Mouse (Mus musculus) limb, embryonic 15.5 days (tissue): ENCODE results near the gene Carf. TPM values are rescaled to one million over a fixed set of nuclear protein-coding genes. Genes with fewer than 3 reads are reported as not detected.
"Not testable (repeated sequence)": the region's sequence is repeated elsewhere in the genome, so short reads cannot be mapped to it uniquely, and the experiment has no call there.

ENCODE experiments used
- ATAC-seq: fragments of 200-750 bp; cut with Nextera tagmentation; 2 replicates; pipeline ENCODE4 v1.8.0; 2017; ENCODE audit warnings: low read depth, moderate TSS enrichment; ENCODE audit not compliant: insufficient number of reproducible peaks, low FRiP score, low TSS enrichment
- H3K27ac ChIP-seq: fragments of 300-500 bp; sonication (generic); 2 replicates; pipeline ENCODE4 v1.5.1; 2015; ENCODE audit warnings: moderate library complexity, mild to moderate bottlenecking, inconsistent platforms
- H3K27me3 ChIP-seq: fragments of 300-500 bp; sonication (generic); 2 replicates; pipeline ENCODE4 v1.6.1; 2015; ENCODE audit warnings: inconsistent platforms
- H3K36me3 ChIP-seq: fragments of 300-500 bp; sonication (generic); 2 replicates; pipeline ENCODE4 v1.6.1; 2015; ENCODE audit warnings: inconsistent platforms
- H3K4me1 ChIP-seq: fragments of 300-500 bp; sonication (generic); 2 replicates; pipeline ENCODE4 v1.6.1; 2015; ENCODE audit warnings: inconsistent platforms
- H3K4me2 ChIP-seq: fragments of 300-500 bp; sonication (generic); 2 replicates; pipeline ENCODE4 v1.6.1; 2015; ENCODE audit warnings: mild to moderate bottlenecking, inconsistent platforms
- H3K4me3 ChIP-seq: fragments of 300-500 bp; sonication (generic); 2 replicates; pipeline ENCODE4 v1.5.1; 2015; ENCODE audit warnings: mild to moderate bottlenecking, inconsistent platforms
- H3K9ac ChIP-seq: fragments of 300-500 bp; sonication (generic); 2 replicates; pipeline ENCODE4 v1.6.1; 2015; ENCODE audit warnings: inconsistent platforms
- H3K9me3 ChIP-seq: fragments of 300-500 bp; sonication (generic); 2 replicates; pipeline ENCODE4 v1.6.1; 2016; ENCODE audit warnings: inconsistent platforms
- WGBS: fragments of 180-500 bp; shearing (Covaris S2); methylation state at CpG from one replicate; pipeline ENCODE4 v1.1.7; 2015; 5-methylcytosine and 5-hydroxymethylcytosine counted together
- polyA plus RNA-seq: library from polyadenylated mRNA; unstranded; fragments of >200 nt; fragmentation: Nextera tagmentation; extraction: Ambion mirVana; gene quantifications from 2 replicates; pipeline ENCODE4 v1.2.1, GENCODE M21; 2015

Gene Carf
- polyA plus RNA-seq, 1 experiment from 2014 or later: 6.8 TPM

DNA sequence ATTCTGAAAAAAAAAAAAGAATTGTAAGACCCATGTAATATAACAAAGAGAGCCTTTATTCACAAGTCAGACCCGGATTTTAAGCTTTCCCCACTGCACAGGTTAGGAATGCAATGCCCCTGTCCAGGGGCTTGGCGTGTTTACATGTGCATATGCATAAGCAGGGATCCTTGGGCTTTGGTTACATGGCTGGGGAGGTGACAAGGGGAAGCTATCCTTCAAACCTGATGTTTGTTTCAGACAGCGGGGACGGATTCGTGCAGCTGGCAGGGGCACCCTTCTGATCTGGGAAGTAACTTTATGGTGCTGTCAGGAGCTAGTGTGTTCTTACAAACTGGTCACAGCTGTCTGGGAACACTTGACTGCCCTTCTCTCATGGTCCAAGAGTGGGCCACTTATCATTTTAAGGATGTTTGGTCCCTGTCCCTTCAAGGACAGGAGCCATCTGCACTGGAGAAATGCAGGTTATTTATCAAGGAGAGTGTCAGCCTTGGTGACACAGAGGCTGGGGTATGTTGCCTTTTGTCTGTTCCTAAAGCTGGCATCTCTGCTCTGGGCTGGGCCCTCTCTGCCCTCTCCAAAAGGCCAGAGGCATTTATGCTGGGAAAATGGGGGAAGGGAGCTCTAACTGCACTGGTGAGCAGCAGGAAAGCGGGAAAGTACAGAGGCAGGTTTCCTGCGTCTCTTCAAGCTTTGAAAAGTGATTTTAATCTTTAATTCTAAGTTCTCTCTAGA lies 19.8 kb downstream of the Carf start:
- Histone ChIP-seq H3K4me2 (no peak overlapping the region), H3K36me3 (peaks cover 16% of the 10 kb centered on the region), H3K4me1 (no peaks in the 10 kb centered on the region), H3K4me3 (no peak overlapping the region), H3K9me3 (no peaks in the 10 kb centered on the region; the same call in 1 of the 2 replicates), H3K9ac (no peak overlapping the region), H3K27ac (no peak overlapping the region), H3K27me3 (no peaks in the 10 kb centered on the region)
- WGBS: 70% methylated on average over 7 of the region's 7 CpGs
- no peak for ATAC-seq

DNA sequence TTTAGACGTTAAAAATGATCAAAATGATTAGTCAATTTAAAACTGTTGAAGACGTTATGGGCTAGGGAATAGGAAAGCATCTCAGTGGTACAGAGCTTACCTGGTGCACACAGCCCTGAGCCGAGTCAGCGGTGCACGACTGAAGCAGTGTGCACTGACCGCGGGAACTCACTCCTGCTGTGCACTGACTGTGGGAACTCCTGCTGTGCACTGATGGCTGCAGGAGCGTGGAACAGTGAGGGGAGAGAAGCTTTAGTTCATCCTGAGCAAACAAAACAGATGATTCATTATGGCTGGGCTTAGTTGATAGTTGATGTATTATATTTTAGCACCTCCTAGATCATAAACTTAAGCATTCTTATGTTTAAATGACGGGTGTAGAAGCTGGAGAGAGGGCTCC lies 39.3 kb downstream of the Carf start:
- Histone ChIP-seq H3K4me3 (no peak overlapping the region), H3K9me3 (no peaks in the 10 kb centered on the region), H3K9ac (no peak overlapping the region), H3K4me2 (no peak overlapping the region), H3K27me3 (no peaks in the 10 kb centered on the region), H3K4me1 (no peaks in the 10 kb centered on the region), H3K27ac (no peak overlapping the region), H3K36me3 (peaks cover 15% of the 10 kb centered on the region; the same call in 1 of the 2 replicates)
- no peak for ATAC-seq
- WGBS: 56% methylated on average over 9 of the region's 9 CpGs

DNA sequence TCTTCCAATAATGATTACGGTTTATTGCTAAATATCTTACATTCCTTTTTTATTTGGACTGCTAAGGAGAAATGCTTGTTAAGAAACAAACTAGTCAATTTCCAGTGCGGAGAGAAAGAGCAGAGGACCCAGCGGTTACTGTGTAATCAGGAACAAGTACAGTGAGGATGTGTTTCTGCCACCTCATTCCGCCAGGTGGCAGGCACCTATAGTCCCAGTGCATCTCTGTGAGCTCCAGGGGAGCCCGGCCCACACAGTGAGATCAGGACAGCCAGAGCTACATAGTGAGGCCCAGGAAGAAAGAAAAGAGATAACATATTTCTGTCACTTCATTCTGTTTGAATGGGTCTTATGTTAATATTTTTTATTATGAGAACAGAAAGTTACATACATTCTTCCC lies 54.7 kb downstream of the Carf start:
- 64% methylated on average over 5 of the region's 5 CpGs for WGBS
- no peak for ATAC-seq

DNA sequence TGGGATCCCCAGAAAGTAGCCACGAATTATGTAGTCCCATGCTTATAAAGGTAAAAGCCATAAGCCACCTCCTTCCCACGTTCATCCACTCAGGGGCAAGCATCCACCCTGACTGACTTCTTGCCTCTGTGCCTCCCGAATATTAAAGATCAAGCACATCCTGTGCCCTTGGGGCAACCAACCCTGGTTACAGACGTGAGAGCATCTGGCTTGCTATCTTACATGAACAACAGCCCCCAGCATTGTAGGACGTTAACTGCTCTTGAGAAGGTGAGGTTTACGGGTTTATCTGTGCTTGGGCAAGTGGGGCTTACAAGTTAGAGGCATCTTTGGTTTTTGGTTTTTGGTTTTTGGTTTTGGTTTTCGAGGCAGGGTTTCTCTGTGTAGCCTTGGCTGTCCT lies 58.6 kb downstream of the Carf start:
- Histone ChIP-seq H3K4me3 (no peak overlapping the region), H3K27ac (no peak overlapping the region), H3K36me3 (no peaks in the 10 kb centered on the region), H3K27me3 (no peaks in the 10 kb centered on the region), H3K4me1 (no peaks in the 10 kb centered on the region; the same call in 1 of the 2 replicates), H3K9me3 (no peaks in the 10 kb centered on the region), H3K4me2 (no peak overlapping the region), H3K9ac (no peak overlapping the region)
- ATAC-seq: no peak
- WGBS: 68% methylated on average over 7 of the region's 7 CpGs

More for the DNA sequence above, 54.7 kb downstream of the Carf start:
- Histone ChIP-seq H3K27ac (no peak overlapping the region), H3K4me3 (no peak overlapping the region), H3K9me3 (no peaks in the 10 kb centered on the region), H3K9ac (no peak overlapping the region), H3K4me1 (no peaks in the 10 kb centered on the region), H3K27me3 (no peaks in the 10 kb centered on the region), H3K4me2 (no peak overlapping the region), H3K36me3 (peaks cover 8% of the 10 kb centered on the region)

DNA sequence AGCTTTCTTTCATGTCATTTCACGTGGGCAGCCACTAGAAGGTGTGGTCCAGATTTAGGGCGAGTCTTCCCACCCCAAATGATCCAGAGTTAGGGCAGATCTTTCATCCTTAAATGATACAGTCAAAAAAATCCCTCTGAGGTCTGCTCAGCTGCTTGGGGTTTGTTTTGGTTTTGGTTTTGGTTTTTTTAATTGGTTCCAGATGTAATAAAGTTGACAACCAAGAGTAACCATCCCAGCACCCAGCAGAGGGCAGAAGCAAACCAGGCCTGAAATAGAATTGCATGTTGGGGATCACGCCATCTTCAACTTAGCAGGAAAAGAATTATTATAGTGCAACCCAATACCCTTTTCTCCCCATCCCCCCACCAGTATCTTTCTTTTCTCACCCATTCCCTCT lies 60.4 kb downstream of the Carf start:
- no peaks in the 10 kb centered on the region; the same call in 1 of the 2 replicates for H3K4me1 ChIP-seq
- no peak overlapping the region for H3K4me2 ChIP-seq
- no peaks in the 10 kb centered on the region for H3K36me3 ChIP-seq
- H3K4me3 ChIP-seq: no peak overlapping the region
- no peaks in the 10 kb centered on the region for H3K9me3 ChIP-seq
- ATAC-seq: no peak
- WGBS: 26% methylated on average over 3 of the region's 3 CpGs
- H3K27me3 ChIP-seq: no peaks in the 10 kb centered on the region
- no peak overlapping the region for H3K27ac ChIP-seq
- no peak overlapping the region for H3K9ac ChIP-seq

DNA sequence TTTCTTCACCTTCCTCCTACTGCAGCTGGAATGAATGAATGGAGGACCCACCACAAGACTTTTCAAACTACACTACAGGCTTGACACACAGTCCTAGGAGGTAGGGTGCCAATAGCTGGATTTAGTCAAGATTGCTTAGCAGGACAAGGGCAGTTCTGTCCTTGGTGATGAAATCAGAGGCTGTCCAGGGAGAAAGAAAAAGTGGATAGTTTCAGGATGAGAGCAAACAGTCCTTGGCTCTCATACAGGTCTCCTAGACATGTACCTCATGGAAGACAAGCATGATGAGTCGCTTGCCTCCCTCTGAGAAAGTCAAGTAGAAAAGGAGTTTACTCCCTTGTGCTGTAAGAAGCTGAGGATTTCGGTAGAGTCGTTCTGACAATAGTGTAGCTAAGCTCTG lies 65.6 kb downstream of the Carf start:
- WGBS: 88% methylated on average over 3 of the region's 3 CpGs
- Histone ChIP-seq H3K9ac (no peak overlapping the region), H3K36me3 (no peaks in the 10 kb centered on the region), H3K4me3 (no peak overlapping the region), H3K27ac (no peak overlapping the region), H3K9me3 (no peaks in the 10 kb centered on the region), H3K4me1 (no peaks in the 10 kb centered on the region), H3K27me3 (no peaks in the 10 kb centered on the region), H3K4me2 (no peak overlapping the region)
- ATAC-seq: no peak

DNA sequence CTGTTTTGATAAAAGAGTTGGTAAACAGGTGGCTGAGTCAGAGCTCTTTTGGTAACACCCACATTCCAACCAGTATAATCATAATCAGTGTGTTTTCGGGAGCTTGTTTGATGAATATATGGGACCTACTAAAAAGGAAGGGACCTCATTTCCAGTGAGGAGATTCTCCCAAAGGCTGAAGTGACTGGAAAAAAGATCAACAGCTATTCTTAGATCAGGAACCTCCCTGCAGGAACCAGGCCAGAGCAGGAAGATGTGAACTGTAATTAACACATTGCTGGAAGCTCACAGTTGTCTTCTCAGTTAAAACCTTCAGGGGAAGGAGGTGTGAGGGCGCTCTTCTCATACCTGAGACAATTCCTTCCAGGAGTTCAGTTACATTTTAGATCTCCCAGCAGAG lies 71.6 kb downstream of the Carf start:
- H3K9me3 ChIP-seq: no peaks in the 10 kb centered on the region
- H3K36me3 ChIP-seq: no peaks in the 10 kb centered on the region
- H3K27ac ChIP-seq: no peak overlapping the region
- 76% methylated on average over 2 of the region's 2 CpGs for WGBS
- no peak overlapping the region for H3K4me3 ChIP-seq
- H3K4me1 ChIP-seq: no peaks in the 10 kb centered on the region
- no peak overlapping the region for H3K4me2 ChIP-seq
- H3K9ac ChIP-seq: no peak overlapping the region
- no peaks in the 10 kb centered on the region for H3K27me3 ChIP-seq
- ATAC-seq: no peak

DNA sequence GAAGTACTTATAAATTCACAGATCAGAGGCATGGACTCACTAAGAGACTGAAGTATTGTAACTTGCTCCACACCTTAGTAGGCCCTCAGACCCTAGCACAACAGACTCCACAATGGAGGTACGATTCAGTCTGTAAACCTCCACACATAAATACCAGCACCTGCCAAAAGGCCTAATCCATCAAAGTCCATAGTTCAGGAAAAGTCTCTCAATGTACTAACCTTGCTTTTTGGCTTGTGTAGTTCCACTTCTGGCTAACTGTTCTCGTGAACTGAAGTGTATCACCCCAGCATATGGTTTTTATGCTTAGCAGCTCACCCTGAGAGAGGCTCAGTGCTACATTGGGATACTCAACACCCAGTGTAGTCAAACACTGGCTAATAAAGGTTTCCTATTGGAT lies 72.2 kb downstream of the Carf start:
- Histone ChIP-seq H3K27me3 (no peaks in the 10 kb centered on the region), H3K4me1 (no peaks in the 10 kb centered on the region), H3K36me3 (no peaks in the 10 kb centered on the region), H3K9ac (no peak overlapping the region), H3K9me3 (no peaks in the 10 kb centered on the region), H3K27ac (no peak overlapping the region), H3K4me3 (no peak overlapping the region), H3K4me2 (no peak overlapping the region)
- no peak for ATAC-seq
- WGBS: 68% methylated on average over 2 of the region's 2 CpGs

DNA sequence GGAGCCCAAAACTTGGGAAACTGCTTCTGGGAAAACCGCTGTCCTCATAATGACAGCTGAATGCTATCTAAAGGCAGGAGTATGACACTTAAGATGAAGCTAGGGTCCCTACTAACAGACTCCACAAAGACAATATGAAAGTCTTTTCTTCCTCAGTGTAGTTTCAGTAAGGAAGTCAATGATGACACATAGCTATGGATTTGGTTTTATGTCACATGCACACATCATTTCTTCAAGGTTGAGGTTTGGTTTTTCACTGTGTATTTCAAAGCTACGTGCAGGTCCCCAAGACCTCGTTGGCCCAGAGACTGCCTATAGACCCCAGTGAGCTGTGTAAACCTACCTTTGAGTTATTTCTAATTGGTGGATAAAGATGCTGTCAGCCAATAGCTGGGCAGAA lies 75.1 kb downstream of the Carf start:
- Histone ChIP-seq H3K4me3 (no peak overlapping the region), H3K9ac (no peak overlapping the region)
- no peak for ATAC-seq

DNA sequence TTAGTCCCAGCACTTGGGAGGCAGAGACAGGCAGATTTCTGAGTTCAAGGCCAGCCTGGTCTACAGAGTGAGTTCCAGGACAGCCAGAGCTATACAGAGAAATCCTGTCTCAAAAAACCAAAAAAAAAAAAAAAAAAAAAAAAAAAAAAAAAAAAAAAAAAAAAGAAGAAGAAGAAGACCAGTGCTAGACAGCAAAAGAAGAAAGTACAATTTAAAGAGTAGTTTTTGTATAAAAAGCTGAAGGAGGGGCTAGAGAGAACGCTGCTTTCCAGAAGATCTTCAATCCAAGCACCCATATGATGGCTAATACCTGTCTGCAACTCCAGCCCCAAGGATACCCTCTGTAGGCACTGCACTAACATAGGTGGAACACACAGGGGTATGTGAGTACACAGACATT lies 79.8 kb downstream of the Carf start:
- not testable (repeated sequence) for H3K9ac ChIP-seq

More for the DNA sequence above, 75.1 kb downstream of the Carf start:
- WGBS: 83% methylated on average over 3 of the region's 3 CpGs
- Histone ChIP-seq H3K9me3 (no peaks in the 10 kb centered on the region), H3K27me3 (no peaks in the 10 kb centered on the region), H3K4me1 (no peaks in the 10 kb centered on the region), H3K36me3 (no peaks in the 10 kb centered on the region), H3K4me2 (no peak overlapping the region), H3K27ac (no peak overlapping the region)

DNA sequence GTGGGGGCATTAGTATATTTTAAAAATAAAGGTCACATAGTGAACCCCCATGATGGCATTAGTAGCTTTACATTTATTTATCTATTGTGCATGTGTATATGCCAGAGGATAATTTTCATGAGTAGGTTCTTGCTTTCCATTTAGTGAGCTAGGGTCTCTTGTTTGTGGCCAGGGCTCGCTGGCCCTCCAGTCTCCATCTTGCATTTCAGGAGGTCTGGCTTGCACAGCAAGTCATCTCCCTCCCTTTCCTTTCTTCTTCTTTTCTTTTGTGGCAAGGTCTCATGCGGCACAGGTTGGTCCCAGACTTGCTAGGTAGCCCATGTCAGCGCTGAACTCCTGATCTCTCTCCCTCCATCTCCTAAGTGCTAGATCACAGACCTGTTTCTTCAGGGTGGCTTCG lies 81.3 kb downstream of the Carf start:
- Histone ChIP-seq H3K27me3 (no peaks in the 10 kb centered on the region), H3K4me3 (peak overlapping the region; percentile 95), H3K4me2 (peak overlapping the region; percentile 51), H3K9ac (peak overlapping the region; percentile 11; the same call in 1 of the 2 replicates), H3K27ac (no peak overlapping the region), H3K4me1 (peaks cover 8% of the 10 kb centered on the region), H3K36me3 (no peaks in the 10 kb centered on the region), H3K9me3 (no peaks in the 10 kb centered on the region)
- no peak for ATAC-seq
- WGBS: 24% methylated on average over 4 of the region's 4 CpGs

More for the DNA sequence above, 79.8 kb downstream of the Carf start:
- H3K27me3 ChIP-seq, H3K4me1 ChIP-seq, H3K36me3 ChIP-seq, H3K4me3 ChIP-seq, ATAC-seq, H3K27ac ChIP-seq, H3K4me2 ChIP-seq, H3K9me3 ChIP-seq: not testable (repeated sequence)
- 83% methylated on average over 1 of the region's 1 CpGs for WGBS

DNA sequence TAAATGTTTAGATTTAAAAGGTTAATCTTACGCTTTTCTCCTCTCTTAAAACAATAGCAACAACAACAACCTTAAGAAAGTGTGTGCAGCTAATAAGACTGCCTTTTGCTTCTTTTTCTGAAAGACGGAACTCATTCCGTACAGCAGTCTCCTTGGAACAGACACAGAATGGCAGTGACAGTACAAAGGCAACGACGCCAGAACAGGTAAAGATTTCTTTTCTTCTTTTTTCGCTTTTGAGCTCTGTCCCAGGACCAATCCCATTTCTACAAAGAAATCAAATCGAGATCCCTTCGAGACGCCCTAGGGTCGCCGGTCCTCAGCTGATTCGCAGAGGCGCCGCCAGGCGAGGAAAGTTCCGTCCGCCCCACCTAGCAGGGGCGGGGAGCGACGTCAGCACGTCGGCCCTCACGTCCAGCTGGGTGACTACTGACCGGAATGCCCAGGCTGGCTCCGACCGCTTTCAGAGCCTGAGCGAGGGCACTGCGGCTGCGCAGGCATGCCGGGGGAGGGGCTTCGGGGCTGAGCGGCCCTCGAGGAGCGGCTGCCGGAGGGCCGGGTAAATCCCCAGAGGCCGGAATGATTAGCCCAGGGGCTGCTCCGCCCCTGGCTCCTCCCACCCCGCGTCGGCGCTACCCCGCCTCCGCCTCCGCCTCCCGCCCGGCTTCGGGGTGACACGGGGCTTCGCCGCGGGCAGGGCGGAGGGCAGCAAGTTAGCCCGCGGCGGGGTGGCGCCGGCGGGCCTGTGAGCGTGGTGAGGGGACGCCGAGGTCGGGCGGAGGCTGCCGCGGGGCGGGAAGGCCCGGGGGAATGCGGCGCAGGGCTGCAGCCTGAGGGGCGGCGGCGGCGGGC lies 82.1 kb downstream of the Carf start, which contains the start of gene Nbeal1:
Gene Nbeal1, plus strand, starts transcription at position 668 of the 852 bp plus-strand sequence.
- Histone ChIP-seq H3K9ac (peak within 1 kb of the TSS; percentile 90), H3K36me3 (no peaks in the 10 kb centered on the region), H3K4me2 (peak within 1 kb of the TSS; percentile 51), H3K9me3 (no peaks in the 10 kb centered on the region), H3K4me1 (peaks cover 8% of the 10 kb centered on the region), H3K27me3 (no peaks in the 10 kb centered on the region), H3K4me3 (peak within 1 kb of the TSS; percentile 95), H3K27ac (peak within 1 kb of the TSS; percentile 97)
- peak; percentile 99 for ATAC-seq
- WGBS: under 1% methylated on average over 73 of the region's 74 CpGs
